Mouse (Mus musculus): ENCODE results near the gene Ap2b1. TPM values are rescaled to one million over a fixed set of nuclear protein-coding genes. Genes with fewer than 3 reads are reported as not detected.

Ap2b1 gene
- total and polyA plus RNA-seq, 3 experiments: 16.3 to 43.6 (median 42.2) TPM

- no peaks in the 10 kb centered on the region for H3K27me3 ChIP-seq (ENCODE audit: control insufficient read depth, insufficient read depth, low read length)
- H3K36me3 ChIP-seq (ENCODE audit: control insufficient read depth, insufficient read depth, low read length): no peaks in the 10 kb centered on the region
- TF ChIP-seq POLR2A (IDR thresholded peaks at IDR 0.05; ENCODE audit: insufficient read depth, low read depth, low read length) (peak; percentile 86), CTCF (IDR thresholded peaks at IDR 0.05) (no peak; the same call in 1 of the 2 replicates), EP300 (IDR thresholded peaks at IDR 0.05; ENCODE audit: insufficient read depth, low read depth, low read length) (no peak)
- WGBS: under 1% methylated on average over 26 of the region's 26 CpGs
- intact Hi-C loops (cut with DNase I): no loop called here
- H3K9ac ChIP-seq (ENCODE audit: low read depth, low read length): peak overlapping the region; percentile 41
- no peaks in the 10 kb centered on the region; the same call in 1 of the 2 replicates for H3K4me1 ChIP-seq (ENCODE audit: control insufficient read depth, insufficient read depth, low read length)
- H3K27ac ChIP-seq: peak overlapping the region; percentile 95
- peak; percentile 79 to 87 for DNase-seq
- H3K4me3 ChIP-seq: peak overlapping the region; percentile 59
- no peaks in the 10 kb centered on the region for H3K79me2 ChIP-seq (replicated peaks; ENCODE audit: control insufficient read depth, insufficient read depth, low read length)
These were observed 27.5 kb upstream of the Ap2b1 start for GRCm38 (mm10) chr11:83271151-83271950.

DNA sequence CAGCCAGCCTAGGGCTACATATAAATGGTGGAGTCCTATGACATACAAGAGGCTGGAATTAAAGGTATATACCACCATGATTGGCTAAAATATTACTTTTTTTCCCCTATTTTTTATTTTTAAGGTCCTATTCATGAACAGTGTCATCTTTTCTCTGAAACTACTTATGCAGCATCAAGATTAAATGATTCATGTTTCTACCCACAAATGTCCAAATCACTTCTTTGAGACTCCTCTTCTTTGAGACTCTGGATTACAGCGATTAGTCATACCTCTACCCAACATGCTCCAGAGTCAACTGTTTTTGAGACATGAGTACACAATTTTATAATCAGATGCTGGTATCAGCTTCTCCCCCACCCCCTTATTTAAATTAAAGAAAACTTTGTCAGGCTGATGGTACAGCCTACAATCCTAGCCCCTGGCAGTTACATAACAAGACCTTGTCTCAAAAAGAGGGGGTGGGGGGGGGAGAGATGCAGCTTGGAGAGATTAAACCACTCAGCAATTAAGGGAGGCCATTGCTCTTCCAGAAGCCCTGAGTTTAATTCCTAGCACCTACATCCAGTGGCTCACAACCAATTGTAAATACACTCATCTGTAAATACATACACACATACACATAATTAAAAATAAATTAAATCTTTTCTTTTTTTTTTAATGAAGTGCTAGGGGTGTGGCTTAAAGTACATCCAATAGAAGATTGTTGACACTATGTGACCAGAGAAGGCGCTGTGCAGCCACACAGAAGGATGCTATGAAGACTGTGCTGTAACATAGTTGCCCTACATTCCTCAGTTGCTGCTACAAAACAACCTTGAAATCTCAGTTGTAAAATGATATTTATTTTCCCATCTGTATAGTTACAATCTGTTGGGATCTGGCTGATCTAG lies 26.6 kb upstream of the Ap2b1 start:
- TF ChIP-seq POLR2A (IDR thresholded peaks at IDR 0.05; ENCODE audit: insufficient read depth, low read depth, low read length): no peak
- no peak for TF ChIP-seq EP300 (IDR thresholded peaks at IDR 0.05; ENCODE audit: insufficient read depth, low read depth, low read length)
- TF ChIP-seq CTCF (IDR thresholded peaks at IDR 0.05): peak; percentile 63
- WGBS: 22% methylated on average over 2 of the region's 2 CpGs
- intact Hi-C loops (cut with DNase I): no loop called here
- DNase-seq: peak in 1 of 2 experiments; percentile 36
- Histone ChIP-seq H3K9ac (ENCODE audit: low read depth, low read length) (no peak overlapping the region; the same call in 1 of the 2 replicates), H3K27me3 (ENCODE audit: control insufficient read depth, insufficient read depth, low read length) (no peaks in the 10 kb centered on the region), H3K4me3 (peak overlapping the region; percentile 59; the same call in 1 of the 2 replicates), H3K4me1 (ENCODE audit: control insufficient read depth, insufficient read depth, low read length) (no peaks in the 10 kb centered on the region; the same call in 1 of the 2 replicates), H3K27ac (peak overlapping the region; percentile 95), H3K36me3 (ENCODE audit: control insufficient read depth, insufficient read depth, low read length) (no peaks in the 10 kb centered on the region), H3K79me2 (replicated peaks; ENCODE audit: control insufficient read depth, insufficient read depth, low read length) (no peaks in the 10 kb centered on the region)

- H3K4me3 ChIP-seq: no peak overlapping the region
- H3K27ac ChIP-seq: no peak overlapping the region
- no peak for TF ChIP-seq EP300 (IDR thresholded peaks at IDR 0.05; ENCODE audit: insufficient read depth, low read depth, low read length)
- no peak for TF ChIP-seq POLR2A (IDR thresholded peaks at IDR 0.05; ENCODE audit: insufficient read depth, low read depth, low read length)
- TF ChIP-seq CTCF (IDR thresholded peaks at IDR 0.05): no peak
- no peaks in the 10 kb centered on the region; the same call in 1 of the 2 replicates for H3K4me1 ChIP-seq (ENCODE audit: control insufficient read depth, insufficient read depth, low read length)
- DNase-seq: no peak
- no peaks in the 10 kb centered on the region for H3K79me2 ChIP-seq (replicated peaks; ENCODE audit: control insufficient read depth, insufficient read depth, low read length)
- no peaks in the 10 kb centered on the region for H3K36me3 ChIP-seq (ENCODE audit: control insufficient read depth, insufficient read depth, low read length)
- H3K9ac ChIP-seq (ENCODE audit: low read depth, low read length): no peak overlapping the region
- H3K27me3 ChIP-seq (ENCODE audit: control insufficient read depth, insufficient read depth, low read length): no peaks in the 10 kb centered on the region
- intact Hi-C loops (cut with DNase I): no loop called here
- WGBS: 41% methylated on average over 7 of the region's 7 CpGs
These were observed 22.6 kb upstream of the Ap2b1 start for GRCm38 (mm10) chr11:83276251-83276650.

DNA sequence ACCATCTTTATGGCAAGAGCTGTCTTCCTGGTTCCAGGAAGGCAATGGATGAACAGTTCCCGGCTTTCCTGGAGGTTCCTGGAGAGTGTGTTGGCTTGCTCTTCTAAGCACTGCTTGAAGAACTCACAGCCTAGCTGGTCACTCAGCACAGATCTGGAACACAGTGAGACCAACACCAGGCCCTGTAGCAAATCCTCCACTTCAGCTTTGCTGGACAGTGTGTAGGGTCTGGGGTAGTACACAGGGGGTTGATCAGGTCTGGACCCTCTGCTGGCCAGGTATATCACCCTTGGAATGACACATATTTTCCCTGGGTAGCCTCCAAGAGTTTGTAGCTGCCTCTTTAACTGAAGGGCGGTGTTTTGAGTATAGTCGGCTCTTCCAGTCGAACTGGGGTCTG lies 19.8 kb upstream of the Ap2b1 start:
- no peak overlapping the region for H3K4me3 ChIP-seq
- H3K36me3 ChIP-seq (ENCODE audit: control insufficient read depth, insufficient read depth, low read length): no peaks in the 10 kb centered on the region
- no peak for DNase-seq
- peak overlapping the region; percentile 12; the same call in 1 of the 2 replicates for H3K27ac ChIP-seq
- no peaks in the 10 kb centered on the region for H3K79me2 ChIP-seq (replicated peaks; ENCODE audit: control insufficient read depth, insufficient read depth, low read length)
- H3K4me1 ChIP-seq (ENCODE audit: control insufficient read depth, insufficient read depth, low read length): no peaks in the 10 kb centered on the region
- TF ChIP-seq CTCF (IDR thresholded peaks at IDR 0.05): no peak
- TF ChIP-seq EP300 (IDR thresholded peaks at IDR 0.05; ENCODE audit: insufficient read depth, low read depth, low read length): no peak
- TF ChIP-seq POLR2A (IDR thresholded peaks at IDR 0.05; ENCODE audit: insufficient read depth, low read depth, low read length): no peak
- no peaks in the 10 kb centered on the region for H3K27me3 ChIP-seq (ENCODE audit: control insufficient read depth, insufficient read depth, low read length)
- H3K9ac ChIP-seq (ENCODE audit: low read depth, low read length): no peak overlapping the region
- intact Hi-C loops (cut with DNase I): no loop called here
- WGBS: 72% methylated on average over 4 of the region's 4 CpGs

- TF ChIP-seq EP300 (IDR thresholded peaks at IDR 0.05; ENCODE audit: insufficient read depth, low read depth, low read length) (no peak), POLR2A (IDR thresholded peaks at IDR 0.05; ENCODE audit: insufficient read depth, low read depth, low read length) (no peak), CTCF (IDR thresholded peaks at IDR 0.05) (no peak)
- Histone ChIP-seq H3K27ac (no peak overlapping the region; the same call in 1 of the 2 replicates), H3K9ac (ENCODE audit: low read depth, low read length) (no peak overlapping the region), H3K79me2 (replicated peaks; ENCODE audit: control insufficient read depth, insufficient read depth, low read length) (no peaks in the 10 kb centered on the region), H3K36me3 (ENCODE audit: control insufficient read depth, insufficient read depth, low read length) (no peaks in the 10 kb centered on the region), H3K4me1 (ENCODE audit: control insufficient read depth, insufficient read depth, low read length) (no peaks in the 10 kb centered on the region), H3K4me3 (no peak overlapping the region), H3K27me3 (ENCODE audit: control insufficient read depth, insufficient read depth, low read length) (no peaks in the 10 kb centered on the region)
- DNase-seq: peak; percentile 68 to 78
- 62% methylated on average over 6 of the region's 6 CpGs for WGBS
- intact Hi-C loops (cut with DNase I): no loop called here
These were observed 19.1 kb upstream of the Ap2b1 start for GRCm38 (mm10) chr11:83279691-83280090.

Measured in heart, adult 2 months (tissue).